Mouse (Mus musculus): Measurements from ENCODE around the gene Coro7. TPM values are rescaled to one million over a fixed set of nuclear protein-coding genes. Genes with fewer than 3 reads are reported as not detected.
A peak's percentile ranks its signal among the peaks of the same experiment; 100 is the strongest.

Gene Coro7
- total RNA-seq, 2 experiments from 2014 or later: 85.6 to 93.4 TPM

DNA sequence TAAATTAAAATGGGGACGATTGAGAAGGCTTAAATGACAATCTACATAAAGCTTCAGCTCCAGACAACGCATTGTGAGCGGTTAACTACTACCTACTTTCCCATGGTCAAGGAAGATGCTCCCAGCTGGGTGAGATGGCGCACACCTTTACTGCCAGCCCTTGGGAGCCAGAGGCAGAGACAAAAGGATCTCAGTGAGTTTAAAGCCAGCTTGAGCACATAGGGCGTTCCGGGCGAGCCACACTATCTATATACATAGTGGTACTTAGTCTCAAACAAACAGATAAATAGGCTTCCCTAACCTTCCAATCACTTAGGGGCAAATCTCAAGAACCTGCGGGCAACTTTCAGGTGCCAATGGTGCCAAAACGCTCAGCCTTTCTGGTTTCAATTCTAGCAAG, 55.5 kb downstream of the Coro7 start:
- no peak for DNase-seq (ENCODE audit: low spot score in 2 of 2)
- TF ChIP-seq CTCF (conservative IDR thresholded peaks at IDR 0.05): no peak
- Histone ChIP-seq H3K4me3 (peak overlapping the region; percentile 87), H3K27ac (peak overlapping the region; percentile 92)

DNA sequence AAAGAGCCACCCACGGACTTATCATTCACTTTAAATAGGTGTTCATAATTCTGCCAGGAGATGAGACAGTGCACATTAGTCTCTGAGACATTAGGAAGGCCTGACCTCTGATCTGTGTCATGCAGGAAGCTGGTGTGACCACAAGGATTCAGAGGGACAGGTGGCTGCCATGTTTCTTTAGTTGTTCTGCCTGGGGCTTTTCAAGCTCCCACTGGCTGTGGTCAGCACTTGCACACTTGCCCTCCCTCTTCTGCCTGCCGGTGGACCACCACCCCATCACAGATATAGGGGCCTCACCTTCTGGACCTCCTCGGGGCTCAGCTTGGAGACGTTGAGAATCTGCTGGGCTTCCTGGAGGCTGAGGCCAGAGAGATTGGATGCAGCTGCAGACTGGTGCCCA, 62.7 kb downstream of the Coro7 start:
- TF ChIP-seq CTCF (conservative IDR thresholded peaks at IDR 0.05): no peak; the same call in 1 of the 2 replicates
- H3K4me3 ChIP-seq: no peak overlapping the region
- no peak overlapping the region for H3K27ac ChIP-seq
- no peak for DNase-seq (ENCODE audit: low spot score in 2 of 2)

DNA sequence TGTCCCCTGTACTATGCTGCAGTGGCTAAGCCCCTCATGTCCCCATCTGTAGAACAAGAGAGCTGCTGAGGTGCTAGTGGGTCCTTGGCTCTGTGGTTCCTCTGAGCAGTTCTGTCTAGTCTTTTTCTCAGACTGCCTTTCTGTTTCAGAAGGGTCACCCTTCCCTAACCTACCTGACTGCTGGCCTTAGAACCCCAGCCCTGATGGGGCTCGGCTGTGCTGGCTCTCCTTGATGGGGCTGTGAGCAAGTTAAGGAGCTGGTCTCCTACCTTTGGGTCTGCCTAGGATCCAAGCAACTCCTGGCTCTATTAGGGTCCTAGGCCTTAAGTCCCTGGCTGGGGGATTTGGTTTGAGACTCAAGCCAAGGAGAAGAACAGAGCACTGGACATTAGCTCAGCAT, 64.3 kb downstream of the Coro7 start:
- H3K27ac ChIP-seq: no peak overlapping the region
- no peak overlapping the region for H3K4me3 ChIP-seq
- TF ChIP-seq CTCF (conservative IDR thresholded peaks at IDR 0.05): no peak
- no peak for DNase-seq (ENCODE audit: low spot score in 2 of 2)

DNA sequence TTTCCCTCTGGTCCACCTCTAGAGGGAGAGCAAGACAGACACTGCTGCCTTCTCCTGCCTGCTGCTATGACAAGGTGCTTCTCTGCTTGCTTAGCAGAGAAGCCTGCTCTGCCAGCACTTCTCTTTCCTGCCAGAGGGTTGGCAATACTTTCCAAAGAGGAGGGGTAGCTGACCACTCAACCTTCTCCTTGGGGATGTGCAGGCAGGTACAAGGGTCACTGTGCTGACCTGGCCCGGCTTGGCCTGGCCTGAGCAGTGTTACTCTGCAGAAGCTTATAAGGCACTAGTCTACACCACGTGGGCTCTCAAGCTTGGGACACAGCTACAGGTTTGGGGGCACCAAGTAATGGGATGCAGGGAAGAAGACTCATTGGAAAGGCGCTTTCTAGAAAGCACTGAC, 64.9 kb downstream of the Coro7 start:
- Histone ChIP-seq H3K27ac (no peak overlapping the region), H3K4me3 (no peak overlapping the region)
- DNase-seq (ENCODE audit: low spot score in 2 of 2): no peak
- no peak for TF ChIP-seq CTCF (conservative IDR thresholded peaks at IDR 0.05)

DNA sequence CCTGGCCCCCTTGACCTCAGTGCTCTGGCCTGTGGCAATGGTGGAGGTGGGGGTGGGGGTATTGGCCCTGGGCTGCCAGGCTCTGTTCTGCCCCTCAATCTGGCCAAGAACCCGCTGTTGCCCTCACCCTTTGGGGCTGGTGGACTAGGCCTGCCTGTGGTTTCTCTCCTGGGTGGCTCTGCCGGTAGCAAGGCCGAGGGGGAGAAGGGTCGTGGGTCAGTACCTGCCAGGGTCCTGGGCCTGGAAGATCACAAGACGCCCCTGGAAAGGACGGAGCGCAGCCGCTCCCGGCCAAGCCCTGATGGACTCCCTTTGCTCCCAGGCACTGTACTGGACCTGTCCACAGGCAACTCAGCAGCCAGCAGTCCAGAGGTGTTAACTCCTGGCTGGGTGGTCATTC, 65.8 kb downstream of the Coro7 start:
- DNase-seq (ENCODE audit: low spot score in 2 of 2): no peak
- no peak overlapping the region for H3K27ac ChIP-seq
- TF ChIP-seq CTCF (conservative IDR thresholded peaks at IDR 0.05): no peak
- no peak overlapping the region for H3K4me3 ChIP-seq

DNA sequence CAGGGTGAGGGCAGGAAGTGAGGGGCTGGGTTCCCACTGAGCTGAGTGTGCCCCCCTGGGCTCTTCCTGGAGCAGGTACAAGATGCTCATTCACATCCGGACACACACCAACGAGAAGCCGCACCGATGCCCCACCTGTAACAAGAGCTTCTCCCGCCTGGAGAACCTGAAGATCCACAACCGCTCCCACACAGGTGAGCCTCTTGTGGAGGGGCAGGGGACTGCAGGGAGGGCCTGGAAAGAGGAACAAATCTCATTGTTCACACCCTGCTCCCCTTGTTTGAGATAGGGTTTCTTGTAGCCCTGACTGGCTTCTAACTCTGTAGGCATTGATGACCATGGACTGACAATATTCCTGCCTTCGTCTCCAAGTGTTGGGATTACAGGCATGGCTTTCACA, 67.9 kb downstream of the Coro7 start:
- no peak for DNase-seq (ENCODE audit: low spot score in 2 of 2)
- no peak overlapping the region for H3K27ac ChIP-seq
- no peak overlapping the region for H3K4me3 ChIP-seq

DNA sequence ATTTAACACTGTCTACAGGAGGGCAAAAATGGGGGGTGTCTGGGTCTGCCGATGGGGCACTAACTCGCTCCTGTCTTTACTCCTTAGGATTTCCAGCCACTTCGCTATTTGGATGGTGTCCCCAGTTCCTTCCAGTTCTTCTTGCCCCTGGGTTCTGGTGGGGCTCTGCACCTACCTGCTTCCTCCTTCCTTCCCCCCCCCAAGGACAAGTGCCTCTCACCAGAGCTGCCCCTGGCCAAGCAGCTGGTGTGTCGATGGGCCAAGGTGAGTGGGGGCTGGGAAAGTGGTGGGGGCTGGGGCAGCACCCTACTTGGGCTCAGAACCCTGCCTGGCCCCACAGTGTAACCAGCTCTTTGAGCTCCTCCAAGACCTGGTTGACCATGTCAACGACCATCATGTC, 68.4 kb downstream of the Coro7 start:
- H3K27ac ChIP-seq: no peak overlapping the region
- no peak for TF ChIP-seq CTCF (conservative IDR thresholded peaks at IDR 0.05)
- no peak overlapping the region for H3K4me3 ChIP-seq
- no peak for DNase-seq (ENCODE audit: low spot score in 2 of 2)

More for the DNA sequence above, 67.9 kb downstream of the Coro7 start:
- TF ChIP-seq CTCF (conservative IDR thresholded peaks at IDR 0.05): peak; percentile 57

DNA sequence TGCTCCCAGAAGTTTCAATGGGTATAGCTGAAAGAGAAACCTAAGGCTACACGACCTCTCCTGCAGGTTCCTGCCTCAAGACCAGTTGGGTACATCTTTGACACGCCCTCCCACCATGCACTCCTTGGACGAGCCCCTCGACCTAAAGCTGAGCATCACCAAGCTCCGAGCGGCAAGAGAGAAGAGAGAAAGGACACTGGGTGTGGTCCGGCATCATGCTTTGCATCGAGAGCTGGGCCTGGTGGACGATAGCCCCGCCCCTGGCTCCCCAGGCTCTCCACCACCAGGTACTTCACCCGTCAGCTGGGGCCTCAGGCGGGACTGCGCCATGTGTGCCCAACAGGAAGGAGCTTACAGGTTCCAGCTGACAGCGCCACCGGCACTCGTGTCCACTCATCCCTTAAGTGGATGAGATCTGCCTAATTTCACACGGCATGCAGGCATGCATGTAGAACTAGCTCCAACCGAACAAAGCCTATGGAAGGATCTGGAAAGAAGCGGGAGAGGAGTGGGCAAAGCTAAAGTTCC, 71.0 kb downstream of the Coro7 start:
- no peak overlapping the region for H3K27ac ChIP-seq
- no peak for TF ChIP-seq CTCF (conservative IDR thresholded peaks at IDR 0.05)
- DNase-seq (ENCODE audit: low spot score in 2 of 2): no peak
- H3K4me3 ChIP-seq: no peak overlapping the region

DNA sequence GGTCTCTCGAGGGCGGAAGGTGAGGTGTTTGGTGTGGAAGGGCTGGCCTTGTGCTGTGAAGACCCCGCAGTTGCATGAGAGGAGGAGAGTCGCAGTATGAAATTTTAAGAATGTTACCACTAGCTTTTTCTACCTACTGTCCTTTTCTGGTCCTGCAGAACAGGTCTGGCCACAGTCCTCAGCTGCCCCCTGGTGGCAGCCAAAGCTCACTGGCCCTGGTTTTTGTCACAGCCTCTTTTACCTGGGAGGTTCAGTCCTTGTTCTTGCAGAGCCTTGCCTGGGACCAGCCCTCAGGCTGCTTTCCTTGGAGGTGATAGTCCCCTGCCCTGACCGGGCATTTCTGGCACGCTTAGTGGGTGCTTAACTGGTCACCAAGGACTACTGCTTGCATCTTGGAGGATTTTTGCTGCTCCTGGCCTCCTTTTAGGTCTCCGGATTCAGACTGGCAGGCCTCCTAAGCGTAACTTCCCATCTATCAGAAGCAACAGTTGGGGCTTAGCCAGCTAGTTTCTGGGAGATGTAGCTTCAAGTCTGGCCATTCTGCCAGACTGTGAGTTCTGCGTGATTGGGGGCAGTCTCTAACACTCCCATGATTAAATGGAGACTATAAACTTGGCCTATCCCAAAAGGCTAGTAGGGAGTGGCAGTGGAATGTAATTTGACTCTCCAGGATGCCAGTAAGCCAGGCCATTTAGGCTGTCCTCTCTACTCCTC, 71.6 kb downstream of the Coro7 start:
- H3K4me3 ChIP-seq: no peak overlapping the region
- TF ChIP-seq CTCF (conservative IDR thresholded peaks at IDR 0.05): peak; percentile 98; the same call in 1 of the 2 replicates
- DNase-seq (ENCODE audit: low spot score in 2 of 2): peak; percentile 80 to 83
- peak overlapping the region; percentile 3; the same call in 1 of the 2 replicates for H3K27ac ChIP-seq

DNA sequence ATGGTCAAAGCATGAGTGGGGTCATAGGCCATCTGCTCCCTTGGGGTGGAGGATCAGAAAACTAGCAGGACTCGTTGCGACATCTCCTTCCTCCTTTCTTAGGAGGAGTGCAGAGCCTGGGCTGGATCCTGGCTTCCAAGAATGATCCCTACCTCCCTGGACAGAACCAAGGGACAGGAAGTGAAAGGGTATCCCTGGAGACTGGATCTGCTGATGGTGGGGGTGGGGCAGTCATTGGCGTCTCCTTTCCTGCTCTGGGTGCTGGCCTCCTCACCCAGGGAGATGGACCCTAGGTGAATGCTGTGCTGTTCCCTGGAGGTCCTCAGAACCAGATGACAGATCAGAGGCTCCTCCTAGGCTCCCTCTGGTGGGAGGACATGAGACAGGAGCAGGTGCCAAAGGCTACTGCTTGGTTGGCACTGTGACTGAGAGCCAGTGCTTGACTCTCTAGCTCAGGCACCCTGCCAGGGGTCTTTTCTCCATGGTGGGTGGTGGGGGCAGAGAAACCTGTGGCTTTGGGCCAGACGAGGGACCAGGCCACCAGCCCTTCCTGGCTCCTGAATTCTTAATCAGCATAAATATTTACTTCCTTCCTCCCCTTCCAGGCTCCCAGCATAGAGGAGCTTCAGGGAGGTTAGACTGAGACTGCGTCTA, 73.0 kb downstream of the Coro7 start:
- H3K27ac ChIP-seq: peak overlapping the region; percentile 3
- H3K4me3 ChIP-seq: no peak overlapping the region
- peak; percentile 74 for TF ChIP-seq CTCF (conservative IDR thresholded peaks at IDR 0.05)
- no peak for DNase-seq (ENCODE audit: low spot score in 2 of 2)

DNA sequence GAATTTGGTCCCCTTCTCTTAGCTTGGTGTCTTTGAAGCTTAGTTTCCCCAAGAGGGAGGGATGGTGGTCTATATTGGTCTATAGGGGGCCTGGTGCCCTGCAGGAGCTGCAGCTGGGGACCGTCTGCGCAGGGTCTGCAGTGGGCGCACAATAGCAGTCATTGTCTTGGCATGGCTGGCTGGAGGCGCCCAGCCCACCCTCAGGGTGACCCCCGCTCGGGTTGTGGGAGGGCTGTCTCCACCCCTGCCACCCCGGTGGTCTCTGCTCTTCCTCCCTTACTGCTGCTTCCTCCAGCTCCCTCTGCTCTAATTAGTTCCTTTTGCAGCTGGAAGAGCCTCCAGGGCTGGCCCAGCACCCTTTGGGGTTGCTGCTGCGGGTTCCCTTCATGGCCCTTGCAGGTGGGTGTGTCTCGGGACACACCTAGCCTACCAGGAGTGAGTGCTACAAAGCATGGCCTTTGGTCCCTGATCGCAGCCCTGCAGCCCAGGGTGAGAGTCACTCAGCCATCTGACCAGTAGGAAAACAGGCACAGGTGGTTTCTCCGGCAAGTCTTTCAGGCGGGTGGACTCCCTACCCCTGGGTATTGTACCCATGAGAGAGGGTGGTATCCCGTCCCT, 74.0 kb downstream of the Coro7 start:
- TF ChIP-seq CTCF (conservative IDR thresholded peaks at IDR 0.05): no peak
- no peak for DNase-seq (ENCODE audit: low spot score in 2 of 2)
- H3K27ac ChIP-seq: peak overlapping the region; percentile 3; the same call in 1 of the 2 replicates
- no peak overlapping the region for H3K4me3 ChIP-seq

DNA sequence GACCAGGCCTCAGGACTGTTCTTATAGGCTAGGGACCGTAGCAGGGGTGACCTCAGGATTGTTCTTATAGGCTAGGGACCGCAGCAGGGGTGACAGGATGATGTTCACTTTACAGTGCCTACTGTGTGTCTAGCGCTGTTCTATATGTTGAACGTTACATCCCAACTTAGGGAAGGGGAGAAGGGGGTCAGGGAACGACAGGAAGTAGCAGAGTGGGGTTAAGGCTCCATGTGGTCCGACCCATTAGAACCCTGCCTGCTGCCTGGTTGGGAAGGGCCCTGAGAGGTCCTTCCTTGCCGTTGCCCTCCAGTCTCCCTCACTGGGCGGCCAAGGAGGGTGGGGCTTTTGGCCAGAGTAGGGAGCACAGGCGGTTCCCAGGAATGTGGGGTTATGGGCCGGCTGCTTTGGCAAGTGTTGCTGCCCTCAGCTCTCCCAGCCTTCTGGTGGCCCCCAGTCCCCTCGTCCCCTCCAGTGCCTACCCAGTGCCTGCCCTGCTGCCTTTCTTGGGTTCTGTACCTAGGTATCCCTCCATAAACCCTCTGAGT, 75.2 kb downstream of the Coro7 start:
- Histone ChIP-seq H3K27ac (no peak overlapping the region), H3K4me3 (no peak overlapping the region)
- TF ChIP-seq CTCF (conservative IDR thresholded peaks at IDR 0.05): no peak
- no peak for DNase-seq (ENCODE audit: low spot score in 2 of 2)

DNA sequence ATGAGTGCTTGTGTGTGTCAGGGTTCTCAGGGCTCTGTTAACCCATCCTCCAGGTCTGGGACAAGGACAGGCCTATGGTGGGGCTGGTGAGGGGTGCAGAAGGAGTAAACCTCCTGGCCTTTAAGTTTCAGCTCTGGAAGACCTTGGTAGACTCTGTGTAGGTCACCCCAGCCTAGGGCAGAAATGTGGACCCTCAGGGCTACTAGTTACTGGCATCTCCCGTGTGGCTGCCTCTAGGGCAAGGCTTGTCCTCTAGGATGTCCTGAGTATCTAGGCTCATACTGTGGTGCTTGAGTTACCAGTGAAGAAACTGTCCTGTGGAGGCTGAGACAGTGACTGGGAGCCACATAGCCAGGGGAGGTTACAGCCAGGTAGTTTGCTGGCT, 76.1 kb downstream of the Coro7 start:
- H3K4me3 ChIP-seq: no peak overlapping the region
- no peak for TF ChIP-seq CTCF (conservative IDR thresholded peaks at IDR 0.05)
- no peak overlapping the region for H3K27ac ChIP-seq
- no peak for DNase-seq (ENCODE audit: low spot score in 2 of 2)

Measured in layer of hippocampus, adult 2 months (tissue).